Mouse (Mus musculus): ENCODE measurements around the gene Zbed5. TPM values are rescaled to one million over a fixed set of nuclear protein-coding genes. Genes with fewer than 3 reads are reported as not detected.
A peak's percentile ranks its signal among the peaks of the same experiment; 100 is the strongest.
"Not testable (repeated sequence)": the region's sequence is repeated elsewhere in the genome, so short reads cannot be mapped to it uniquely, and the experiment has no call there.

Zbed5 gene
- polyA plus RNA-seq, 1 experiment, result 0.61 TPM

DNA sequence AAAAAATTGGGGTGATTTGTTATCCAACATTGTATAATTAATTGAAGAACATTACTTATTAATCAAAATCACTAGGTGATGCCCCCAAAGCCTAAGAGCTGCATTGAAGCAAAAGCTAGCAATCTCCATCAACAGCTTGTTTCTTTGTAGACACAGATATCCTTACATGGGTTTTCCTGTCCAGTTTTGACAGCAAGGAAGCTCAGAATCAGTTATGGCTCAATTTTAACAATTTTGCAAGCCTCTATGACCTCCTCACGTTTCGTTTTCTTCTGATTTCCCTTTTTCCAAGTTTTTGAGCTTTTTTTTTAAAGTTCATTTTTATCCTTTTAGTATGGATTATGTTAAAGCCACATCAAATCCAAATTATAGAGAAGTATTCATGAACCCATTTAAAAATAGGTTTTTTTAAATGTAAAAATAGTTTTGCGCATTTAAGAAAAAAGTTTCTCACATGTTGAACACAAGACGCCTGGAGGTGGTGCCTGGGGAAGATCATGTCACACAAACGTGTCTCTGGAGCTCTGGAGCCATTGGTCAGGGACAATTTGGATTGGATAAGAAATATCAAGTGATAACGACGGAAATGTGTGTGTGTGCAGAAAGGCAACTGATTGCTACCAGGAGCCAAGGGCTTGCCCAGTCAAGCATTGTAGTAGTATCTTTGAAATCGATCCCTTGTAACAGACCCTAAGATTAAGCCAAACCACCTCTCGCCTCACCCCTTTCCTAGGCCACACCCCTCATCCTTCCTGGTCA lies 45.4 kb downstream of the Zbed5 start:
- H3K27me3 ChIP-seq (replicated peaks; ENCODE audit: control insufficient read depth, insufficient read depth, low read length), result no peaks in the 10 kb centered on the region
- H3K4me3 ChIP-seq (ENCODE audit: insufficient read depth, low read depth, low read length), result peak overlapping the region; percentile 50
- 4% methylated on average over 9 of the region's 9 CpGs for WGBS
- H3K4me1 ChIP-seq (ENCODE audit: control insufficient read depth, insufficient read depth, low read length), result peaks cover 2% of the 10 kb centered on the region; the same call in 1 of the 2 replicates
- H3K36me3 ChIP-seq (ENCODE audit: control insufficient read depth, insufficient read depth, low read length), result no peaks in the 10 kb centered on the region
- no peak for TF ChIP-seq CTCF (conservative IDR thresholded peaks at IDR 0.05; ENCODE audit: insufficient read depth, insufficient read length, low read depth, low read length)
- TF ChIP-seq POLR2A (IDR thresholded peaks at IDR 0.05; ENCODE audit: low read depth, low read length), result no peak
- peak overlapping the region; percentile 17; the same call in 1 of the 2 replicates for H3K27ac ChIP-seq (ENCODE audit: insufficient read depth, low read depth, low read length)
- no peak for DNase-seq

DNA sequence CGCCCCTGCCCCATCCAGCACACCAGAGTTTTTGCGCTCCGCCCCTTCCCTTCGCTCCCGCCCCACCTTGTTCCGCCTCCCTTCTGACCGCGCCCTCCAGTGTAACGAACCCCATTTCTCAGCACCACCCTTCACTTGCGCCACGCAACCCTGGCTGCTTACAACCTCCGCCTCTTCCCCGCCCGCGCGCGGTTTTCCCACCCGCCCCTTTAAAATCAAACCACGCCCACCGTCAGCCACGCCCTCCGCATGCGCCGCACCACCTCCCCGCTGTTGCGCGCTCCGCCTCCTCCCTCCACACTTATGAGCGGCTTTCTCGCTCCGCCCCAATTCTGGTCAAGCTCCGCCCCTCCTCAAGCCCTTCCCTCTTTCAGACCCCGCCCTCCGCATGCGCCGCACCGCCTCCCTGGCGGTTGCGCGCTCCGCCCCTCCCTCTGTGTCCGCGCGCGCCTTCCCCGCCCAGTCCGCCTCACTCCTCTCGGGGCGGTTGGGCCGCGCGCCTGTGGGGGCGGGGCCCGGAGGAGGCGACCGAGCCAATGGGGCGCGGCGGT lies 46.0 kb downstream of the Zbed5 start, which contains the start of gene Vkorc1l1:
TSS of gene Vkorc1l1 (plus strand) at position 476 of the 551 bp plus-strand sequence.
- 2% methylated on average over 59 of the region's 59 CpGs for WGBS
- H3K27ac ChIP-seq (ENCODE audit: insufficient read depth, low read depth, low read length), result peak within 1 kb of the TSS; percentile 17; the same call in 1 of the 2 replicates
- peak; percentile 98 for DNase-seq
- H3K36me3 ChIP-seq (ENCODE audit: control insufficient read depth, insufficient read depth, low read length), result no peaks in the 10 kb centered on the region
- TF ChIP-seq CTCF (conservative IDR thresholded peaks at IDR 0.05; ENCODE audit: insufficient read depth, insufficient read length, low read depth, low read length) (no peak), POLR2A (IDR thresholded peaks at IDR 0.05; ENCODE audit: low read depth, low read length) (no peak)
- H3K4me1 ChIP-seq (ENCODE audit: control insufficient read depth, insufficient read depth, low read length), result peaks cover 2% of the 10 kb centered on the region; the same call in 1 of the 2 replicates
- peak within 1 kb of the TSS; percentile 77 for H3K4me3 ChIP-seq (ENCODE audit: insufficient read depth, low read depth, low read length)
- no peaks in the 10 kb centered on the region for H3K27me3 ChIP-seq (replicated peaks; ENCODE audit: control insufficient read depth, insufficient read depth, low read length)

DNA sequence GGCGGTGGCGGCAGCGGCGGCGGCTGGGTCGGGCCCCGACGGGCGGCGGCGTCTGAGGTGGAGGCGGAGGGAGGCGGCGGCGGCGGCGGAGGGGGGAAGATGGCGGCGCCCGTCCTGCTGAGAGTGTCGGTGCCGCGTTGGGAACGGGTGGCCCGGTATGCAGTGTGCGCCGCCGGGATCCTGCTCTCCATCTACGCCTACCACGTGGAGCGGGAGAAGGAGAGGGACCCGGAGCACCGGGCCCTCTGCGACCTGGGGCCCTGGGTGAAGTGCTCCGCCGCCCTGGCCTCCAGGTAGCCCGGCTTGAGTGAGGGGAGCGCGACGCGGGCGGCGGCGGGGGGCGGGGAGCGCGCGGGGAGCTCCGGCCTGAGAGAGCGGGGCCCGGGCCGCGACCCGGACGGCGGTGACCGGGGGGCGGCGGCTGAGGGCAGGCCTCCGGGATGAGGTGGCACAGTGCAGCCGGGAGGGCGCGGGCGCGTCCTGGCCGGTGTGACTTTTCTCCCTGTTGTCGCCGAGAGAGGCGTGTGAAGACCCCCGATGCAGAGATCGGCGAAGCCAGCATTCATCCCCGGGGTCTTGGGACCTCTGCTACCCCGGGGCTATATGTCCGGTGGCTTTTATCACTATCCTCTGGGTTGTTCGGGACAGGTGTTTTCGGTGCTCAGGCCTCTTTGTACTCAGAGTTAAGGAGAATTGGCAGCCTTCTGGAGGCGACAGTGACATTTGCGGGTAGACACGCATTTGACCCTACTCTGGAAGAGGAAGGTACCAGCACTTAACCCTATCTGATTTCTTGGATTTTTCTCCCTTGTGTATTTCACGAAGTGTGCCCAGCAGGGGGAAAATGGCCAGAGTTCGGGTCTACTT lies 46.8 kb downstream of the Zbed5 start:
- H3K4me3 ChIP-seq (ENCODE audit: insufficient read depth, low read depth, low read length), result peak overlapping the region; percentile 77
- not testable (repeated sequence) for H3K4me1 ChIP-seq (ENCODE audit: control insufficient read depth, insufficient read depth, low read length); H3K27ac ChIP-seq (ENCODE audit: insufficient read depth, low read depth, low read length); H3K36me3 ChIP-seq (ENCODE audit: control insufficient read depth, insufficient read depth, low read length); H3K27me3 ChIP-seq (replicated peaks; ENCODE audit: control insufficient read depth, insufficient read depth, low read length)
- WGBS, result under 1% methylated on average over 53 of the region's 82 CpGs
- DNase-seq, result peak; percentile 20

DNA sequence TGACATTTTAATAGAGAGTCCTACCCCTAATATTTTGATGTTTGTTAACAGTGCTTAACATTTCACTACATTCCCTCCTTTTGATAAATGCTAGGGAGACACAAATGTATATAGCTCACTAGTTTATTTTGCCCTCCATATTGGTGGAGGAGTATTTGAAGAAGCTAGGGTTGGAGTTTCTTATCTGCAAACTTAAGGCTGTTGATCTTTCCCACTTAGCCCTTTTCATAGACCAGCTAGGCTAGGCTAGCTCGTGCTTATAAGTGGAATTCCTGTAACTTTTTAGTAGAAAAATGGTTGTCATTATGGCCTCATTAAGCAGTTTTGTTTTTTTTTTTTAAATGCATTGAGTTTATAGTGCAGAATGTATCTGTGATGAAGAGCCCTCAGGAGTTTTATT lies 47.9 kb downstream of the Zbed5 start:
- no peak for TF ChIP-seq CTCF (conservative IDR thresholded peaks at IDR 0.05; ENCODE audit: insufficient read depth, insufficient read length, low read depth, low read length)
- TF ChIP-seq POLR2A (IDR thresholded peaks at IDR 0.05; ENCODE audit: low read depth, low read length), result no peak
- Histone ChIP-seq H3K4me1 (ENCODE audit: control insufficient read depth, insufficient read depth, low read length) (peaks cover 2% of the 10 kb centered on the region; the same call in 1 of the 2 replicates), H3K4me3 (ENCODE audit: insufficient read depth, low read depth, low read length) (no peak overlapping the region), H3K36me3 (ENCODE audit: control insufficient read depth, insufficient read depth, low read length) (no peaks in the 10 kb centered on the region), H3K27ac (ENCODE audit: insufficient read depth, low read depth, low read length) (no peak overlapping the region), H3K27me3 (replicated peaks; ENCODE audit: control insufficient read depth, insufficient read depth, low read length) (no peaks in the 10 kb centered on the region)
- WGBS, result 83% methylated on average over 1 of the region's 1 CpGs
- DNase-seq, result no peak

DNA sequence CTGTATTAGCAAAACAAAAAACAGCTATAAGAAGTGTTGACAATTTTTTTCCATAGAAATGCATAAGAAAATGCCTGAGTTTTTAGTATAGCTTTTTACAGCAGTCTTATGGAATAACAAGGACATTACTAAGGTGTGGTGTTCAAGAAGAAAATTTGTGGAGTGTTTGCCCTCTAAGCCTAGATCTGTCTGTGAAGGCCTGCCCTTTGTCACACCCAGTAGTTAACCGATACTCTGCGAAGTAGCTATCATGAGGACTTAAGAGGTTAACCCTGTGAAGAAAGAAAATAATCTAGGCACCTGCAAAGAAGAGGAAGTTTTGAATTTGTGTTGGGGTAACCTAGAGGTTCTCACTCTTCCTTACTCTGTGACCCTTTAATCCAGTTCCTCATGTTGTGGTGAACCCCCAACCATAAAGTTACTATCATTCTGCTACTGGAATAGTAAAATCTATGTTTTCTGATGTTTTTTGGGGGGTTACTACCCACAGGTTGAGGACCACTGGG lies 52.1 kb downstream of the Zbed5 start:
- Histone ChIP-seq H3K36me3 (ENCODE audit: control insufficient read depth, insufficient read depth, low read length) (no peaks in the 10 kb centered on the region), H3K27me3 (replicated peaks; ENCODE audit: control insufficient read depth, insufficient read depth, low read length) (no peaks in the 10 kb centered on the region), H3K4me3 (ENCODE audit: insufficient read depth, low read depth, low read length) (no peak overlapping the region), H3K27ac (ENCODE audit: insufficient read depth, low read depth, low read length) (no peak overlapping the region), H3K4me1 (ENCODE audit: control insufficient read depth, insufficient read depth, low read length) (peaks cover 2% of the 10 kb centered on the region; the same call in 1 of the 2 replicates)
- DNase-seq, result no peak
- WGBS, result 87% methylated on average over 2 of the region's 2 CpGs
- TF ChIP-seq POLR2A (IDR thresholded peaks at IDR 0.05; ENCODE audit: low read depth, low read length), result no peak
- TF ChIP-seq CTCF (conservative IDR thresholded peaks at IDR 0.05; ENCODE audit: insufficient read depth, insufficient read length, low read depth, low read length), result no peak

DNA sequence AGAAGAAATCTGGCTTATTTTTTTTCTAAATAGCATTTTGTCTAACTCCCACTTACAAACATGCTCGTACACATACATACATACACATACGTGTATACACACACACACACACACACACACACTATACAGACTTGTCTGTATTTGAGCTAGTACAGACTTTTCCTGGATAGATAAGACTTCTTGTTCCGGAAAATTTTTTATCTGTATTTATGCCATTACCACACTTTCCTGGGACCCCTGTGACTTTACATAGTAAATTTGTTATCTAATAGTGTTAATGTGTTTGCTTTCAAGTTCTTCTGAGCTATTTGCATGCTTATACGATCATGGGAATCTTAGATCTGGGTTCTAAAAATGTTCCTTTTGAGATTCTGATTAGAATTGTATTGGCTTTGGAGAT lies 56.6 kb downstream of the Zbed5 start:
- no peak for DNase-seq
- H3K36me3 ChIP-seq (ENCODE audit: control insufficient read depth, insufficient read depth, low read length), result no peaks in the 10 kb centered on the region
- H3K27me3 ChIP-seq (replicated peaks; ENCODE audit: control insufficient read depth, insufficient read depth, low read length), result no peaks in the 10 kb centered on the region
- peaks cover 5% of the 10 kb centered on the region; the same call in 1 of the 2 replicates for H3K4me1 ChIP-seq (ENCODE audit: control insufficient read depth, insufficient read depth, low read length)
- no peak overlapping the region for H3K4me3 ChIP-seq (ENCODE audit: insufficient read depth, low read depth, low read length)
- no peak overlapping the region for H3K27ac ChIP-seq (ENCODE audit: insufficient read depth, low read depth, low read length)
- no peak for TF ChIP-seq CTCF (conservative IDR thresholded peaks at IDR 0.05; ENCODE audit: insufficient read depth, insufficient read length, low read depth, low read length)
- TF ChIP-seq POLR2A (IDR thresholded peaks at IDR 0.05; ENCODE audit: low read depth, low read length), result no peak
- 92% methylated on average over 4 of the region's 4 CpGs for WGBS

Other genes starting within 250 kb of the Zbed5 start
- 2.0 and 2.2 TPM in 2 replicates for gene Zfp11, start 225.6 kb upstream of the Zbed5 start, polyA plus RNA-seq (2012; rRNA removed)
- gene Sept14, start 187.2 kb upstream of the Zbed5 start, polyA plus RNA-seq (2012; rRNA removed), result not detected in 2 replicates
- 91.8 and 128 TPM in 2 replicates for gene Mrps17, start 180.2 kb upstream of the Zbed5 start, polyA plus RNA-seq (2012; rRNA removed)
- gene Nipsnap2, start 170.7 kb upstream of the Zbed5 start, polyA plus RNA-seq (2012; rRNA removed), result 77.0 and 89.8 TPM in 2 replicates
- gene Psph, start 108.3 kb upstream of the Zbed5 start, polyA plus RNA-seq (2012; rRNA removed), result 37.6 and 42.8 TPM in 2 replicates
- 19.5 and 20.7 TPM in 2 replicates for gene Sumf2, start 48.7 kb upstream of the Zbed5 start, polyA plus RNA-seq (2012; rRNA removed)
- gene Chchd2, start 8.3 kb upstream of the Zbed5 start, polyA plus RNA-seq (2012; rRNA removed), result 1,042 and 1,503 TPM in 2 replicates
- gene Phkg1, start 2.8 kb downstream of the Zbed5 start, polyA plus RNA-seq (2012; rRNA removed), result 3.2 and 3.7 TPM in 2 replicates
- gene Nupr1l, start 12.8 kb downstream of the Zbed5 start, polyA plus RNA-seq (2012; rRNA removed), result 5.7 and 7.4 TPM in 2 replicates
- 14.8 and 19.3 TPM in 2 replicates for gene Vkorc1l1, start 46.2 kb downstream of the Zbed5 start, polyA plus RNA-seq (2012; rRNA removed)
- gene Gusb, start 107.3 kb downstream of the Zbed5 start, polyA plus RNA-seq (2012; rRNA removed), result 26.0 and 26.5 TPM in 2 replicates
- gene Asl, start 133.5 kb downstream of the Zbed5 start, polyA plus RNA-seq (2012; rRNA removed), result 440 and 469 TPM in 2 replicates
- 14.4 and 19.3 TPM in 2 replicates for gene Crcp, start 133.6 kb downstream of the Zbed5 start, polyA plus RNA-seq (2012; rRNA removed)
- 8.0 and 8.7 TPM in 2 replicates for gene Tpst1, start 177.6 kb downstream of the Zbed5 start, polyA plus RNA-seq (2012; rRNA removed)
- 2.4 and 4.3 TPM in 2 replicates for gene Kctd7, start 249.1 kb downstream of the Zbed5 start, polyA plus RNA-seq (2012; rRNA removed)

Measured in kidney, adult 2 months (tissue).